Mouse (Mus musculus): ENCODE measurements at regions not wholly inside any gene's neighbourhood (a gene's known extent, or its start where the extent isn't known, plus 50 kb on each side); places are given as distances from the start of the nearest gene placed in this dataset.

- no peak for DNase-seq (ENCODE audit: low read depth, low spot score)
- in situ Hi-C loops (cut with MboI; ENCODE audit: low sequenced_read_pairs in 2 of 2, unreplicated experiment in 2 of 2) = no loop called here
- no peak overlapping the region for H3K4me3 ChIP-seq (ENCODE audit: insufficient read depth in 1 of 2, low read depth in 1 of 2, low read length in 2 of 2, poor library complexity in 1 of 2, severe bottlenecking in 1 of 2)
- no peak overlapping the region for H3K27ac ChIP-seq (ENCODE audit: insufficient read depth, low read depth, low read length, poor library complexity, severe bottlenecking)
- no peaks in the 10 kb centered on the region for H3K9me3 ChIP-seq (ENCODE audit: control insufficient read depth, insufficient read depth, low read depth, low read length)
- no peaks in the 10 kb centered on the region for H3K36me3 ChIP-seq (ENCODE audit: control insufficient read depth, insufficient read depth, low read length, poor library complexity, severe bottlenecking)
- no peaks in the 10 kb centered on the region for H3K4me1 ChIP-seq (ENCODE audit: control insufficient read depth in 2 of 2, insufficient read depth in 2 of 2, low read length in 2 of 2, poor library complexity in 1 of 2)
- no peak overlapping the region for H3K9ac ChIP-seq (ENCODE audit: insufficient read depth, low read depth, low read length, poor library complexity, severe bottlenecking)
- TF ChIP-seq MAFK (IDR thresholded peaks at IDR 0.05; ENCODE audit: insufficient read depth, low read depth, low read length) (no peak), CHD2 (IDR thresholded peaks at IDR 0.05; ENCODE audit: low read depth, low read length) (no peak)
Observed at GRCm38 (mm10) chr7:53321539-53321938, 1306.0 kb upstream of the 1700015G11Rik start.

DNA sequence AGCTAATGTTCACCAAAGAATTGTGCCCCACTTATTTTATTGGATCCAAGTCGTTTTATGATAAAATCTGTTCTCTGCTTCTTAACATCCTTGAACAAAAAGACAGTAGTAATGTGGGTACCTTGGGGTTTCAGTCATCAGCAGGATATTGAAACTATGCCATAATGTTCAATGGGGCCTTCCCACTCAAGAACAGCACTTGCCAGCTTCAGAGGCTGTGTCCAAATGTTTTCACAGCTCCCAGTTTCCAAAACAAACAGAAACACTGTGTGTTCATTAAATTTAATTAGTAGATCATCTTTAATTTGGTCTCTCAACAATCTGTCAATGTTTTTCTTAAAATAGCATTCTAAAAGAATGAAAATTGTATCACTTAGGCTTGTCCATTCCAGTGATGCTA lies 1266.5 kb upstream of the 1700015G11Rik start:
- Histone ChIP-seq H3K9ac (ENCODE audit: insufficient read depth, low read depth, low read length, poor library complexity, severe bottlenecking) (no peak overlapping the region), H3K9me3 (ENCODE audit: control insufficient read depth, insufficient read depth, low read depth, low read length) (no peaks in the 10 kb centered on the region), H3K36me3 (ENCODE audit: control insufficient read depth, insufficient read depth, low read length, poor library complexity, severe bottlenecking) (no peaks in the 10 kb centered on the region), H3K27ac (ENCODE audit: insufficient read depth, low read depth, low read length, poor library complexity, severe bottlenecking) (no peak overlapping the region), H3K4me3 (ENCODE audit: insufficient read depth in 1 of 2, low read depth in 1 of 2, low read length in 2 of 2, poor library complexity in 1 of 2, severe bottlenecking in 1 of 2) (no peak overlapping the region), H3K4me1 (ENCODE audit: control insufficient read depth in 2 of 2, insufficient read depth in 2 of 2, low read length in 2 of 2, poor library complexity in 1 of 2) (no peaks in the 10 kb centered on the region)
- in situ Hi-C loops (cut with MboI; ENCODE audit: low sequenced_read_pairs in 2 of 2, unreplicated experiment in 2 of 2) = loop anchor here in 1 of 2 experiments (10.0 kb wide), 1 partner anchor 53 kb away; no protein-coding TSS in a partner anchor
- TF ChIP-seq ZNF384 (IDR thresholded peaks at IDR 0.05; ENCODE audit: low read depth, low read length) (no peak), MAFK (IDR thresholded peaks at IDR 0.05; ENCODE audit: insufficient read depth, low read depth, low read length) (no peak), ZC3H11A (IDR thresholded peaks at IDR 0.05; ENCODE audit: borderline replicate concordance, low read depth, low read length) (no peak), HCFC1 (IDR thresholded peaks at IDR 0.05; ENCODE audit: borderline replicate concordance, insufficient read depth, low read length) (no peak), CHD2 (IDR thresholded peaks at IDR 0.05; ENCODE audit: low read depth, low read length) (no peak)
- DNase-seq (ENCODE audit: low read depth, low spot score) = no peak

Measured in ES-E14 (cell line).